18 mouse cellular contexts compared by ENCODE assay signal in the genomic region with DNA sequence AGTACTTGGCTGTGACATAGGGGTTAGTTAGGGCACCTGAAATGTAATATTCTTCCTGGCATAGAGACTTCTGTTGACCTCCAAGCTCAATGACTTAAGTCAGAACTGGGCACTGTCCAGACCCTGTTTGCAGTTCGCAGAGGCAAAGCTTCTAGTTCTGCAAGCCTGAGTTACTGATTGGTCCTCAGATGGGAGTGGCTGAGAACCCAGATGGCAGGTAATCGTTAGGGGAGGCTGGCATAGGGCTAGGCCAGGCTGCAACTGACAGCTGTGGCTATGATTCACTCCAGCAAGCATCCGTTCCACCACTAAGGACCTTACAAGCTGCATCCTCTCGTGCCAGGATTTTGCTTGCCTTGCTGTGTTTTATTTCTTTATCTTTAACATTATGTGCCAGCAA.
DNase-seq lines count a peak whose midpoint lies in the region; ATAC-seq and TF ChIP-seq lines count a peak whose summit lies in the region.
"Had no signal": no experiment of that assay in that cellular context is flagged by ENCODE, and none has a peak within 500 bp of the region (broad histone marks: within the 10 kb centered on the region; RNA-seq: fewer than 3 reads in every experiment).

No protein-coding gene starts in this region.

- no peaks in the 10 kb centered on the region for H3K27me3 ChIP-seq in stomach, postnatal 0 days (ENCODE audit: control insufficient read depth, insufficient read depth, low read length)
- H3K27me3 ChIP-seq: CH12.LX; heart, embryonic 15.5 days; hindbrain, embryonic 13.5 days had no signal

- H3K27ac ChIP-seq in gastrocnemius, adult 2 months = peak overlapping the region; percentile 66
- no peak overlapping the region for H3K27ac ChIP-seq in stomach, postnatal 0 days (replicated peaks)
- H3K27ac ChIP-seq: heart, embryonic 15.5 days; hindbrain, embryonic 13.5 days had no signal

- H3K4me2 ChIP-seq in stomach, postnatal 0 days (replicated peaks; ENCODE audit: low read depth) = no peak overlapping the region
- H3K4me2 ChIP-seq: heart, embryonic 15.5 days; hindbrain, embryonic 13.5 days had no signal

- no peaks in the 10 kb centered on the region for H3K36me3 ChIP-seq in stomach, postnatal 0 days (ENCODE audit: control insufficient read depth, insufficient read depth, low read length)
- H3K36me3 ChIP-seq: heart, embryonic 15.5 days; hindbrain, embryonic 13.5 days had no signal

- no peak for TF ChIP-seq EP300 in stomach, postnatal 0 days (optimal IDR thresholded peaks at IDR 0.05)

- 0 out of 2 replicates have a peak, but pooled peaks have one; percentile 35 for ATAC-seq in stomach, postnatal 0 days (ENCODE audit: low FRiP score, low TSS enrichment)

- TF ChIP-seq CTCF in gastrocnemius, adult 2 months (IDR thresholded peaks at IDR 0.05) = no peak
- TF ChIP-seq CTCF in stomach, postnatal 0 days (IDR thresholded peaks at IDR 0.05; ENCODE audit: low read depth) = no peak

- intact Hi-C loops in gastrocnemius, adult 2 months (cut with DNase I) = loop anchor here (2.0 kb wide), 2 partner anchors 35 to 139 kb away; a partner anchor contains a TSS
- intact Hi-C loops in heart, postnatal 14 days (cut with DNase I) = no loop called here

- no peaks in the 10 kb centered on the region for H3K9me3 ChIP-seq in stomach, postnatal 0 days (ENCODE audit: control insufficient read depth, low read length)
- H3K9me3 ChIP-seq: heart, embryonic 15.5 days; hindbrain, embryonic 13.5 days had no signal

- H3K4me3 ChIP-seq in gastrocnemius, adult 2 months = no peak overlapping the region
- H3K4me3 ChIP-seq in stomach, postnatal 0 days (ENCODE audit: low read depth, low read length) = no peak overlapping the region
- H3K4me3 ChIP-seq: heart, embryonic 15.5 days; hindbrain, embryonic 13.5 days had no signal

- no peaks in the 10 kb centered on the region for H3K4me1 ChIP-seq in stomach, postnatal 0 days (replicated peaks; ENCODE audit: control insufficient read depth, insufficient read depth)
- H3K4me1 ChIP-seq: heart, embryonic 15.5 days; hindbrain, embryonic 13.5 days had no signal

- peak; percentile 16 for DNase-seq in layer of hippocampus, adult 11-12 months (ENCODE audit: low spot score)
- no peak for DNase-seq in layer of hippocampus, adult 9-10 months (ENCODE audit: low spot score)
- peak; percentile 18 for DNase-seq in retina, embryonic 14.5 days (ENCODE audit: low spot score)
- no peak for DNase-seq in retina, postnatal 1 day
- DNase-seq in gastrocnemius, adult 2 months = peak; percentile 79
- DNase-seq in stomach, postnatal 0 days (ENCODE audit: low spot score) = no peak
- DNase-seq in right cerebral cortex, postnatal 36 days (ENCODE audit: low spot score in 2 of 2) = no peak
- no peak for DNase-seq in heart, postnatal 14 days
- DNase-seq: cerebellum, adult 2 months; heart, adult 11 months; kidney, adult 8-10 months; kidney, postnatal 4 days; liver; right cerebral cortex, adult 18-20 months; thymus, postnatal 36 days had no signal

- H3K9ac ChIP-seq in stomach, postnatal 0 days (ENCODE audit: low read length) = no peak overlapping the region
- H3K9ac ChIP-seq: heart, embryonic 15.5 days; hindbrain, embryonic 13.5 days had no signal

- WGBS in stomach, postnatal 0 days = 50% methylated on average over 4 of the region's 4 CpGs

Comparison
In these comparisons a context has a peak if more than half of its experiments do, and no peak if none do; other contexts are left out.
1. DNase-seq: peak in layer of hippocampus, adult 11-12 months (single experiment), retina, embryonic 14.5 days (single experiment) and gastrocnemius, adult 2 months (single experiment); none in layer of hippocampus, adult 9-10 months (single experiment), retina, postnatal 1 day (single experiment), stomach, postnatal 0 days (single experiment), right cerebral cortex, postnatal 36 days (0 of 2) and heart, postnatal 14 days (0 of 2).